Mouse (Mus musculus): ENCODE results near the gene Arhgef2. TPM values are rescaled to one million over a fixed set of nuclear protein-coding genes. Genes with fewer than 3 reads are reported as not detected.
"Not testable (repeated sequence)": the region's sequence is repeated elsewhere in the genome, so short reads cannot be mapped to it uniquely, and the experiment has no call there.

Gene Arhgef2
- polyA plus RNA-seq, 1 experiment = 96.1 TPM

GRCm38 (mm10) chr3:88568615-88569014 is 37.2 kb upstream of the Arhgef2 start:
- H3K4me3 ChIP-seq (replicated peaks; ENCODE audit: control insufficient read depth, low read depth, low read length) = no peak overlapping the region
- WGBS = 80% methylated on average over 2 of the region's 2 CpGs
- peaks cover 2% of the 10 kb centered on the region for H3K4me1 ChIP-seq (ENCODE audit: control insufficient read depth, insufficient read depth, low read length)
- TF ChIP-seq POLR2A (IDR thresholded peaks at IDR 0.05; ENCODE audit: borderline replicate concordance, control insufficient read depth, low read depth, low read length) (no peak), CTCF (IDR thresholded peaks at IDR 0.05; ENCODE audit: control insufficient read depth, insufficient read depth, low read length) (no peak)
- no peak overlapping the region for H3K27ac ChIP-seq (ENCODE audit: control insufficient read depth, insufficient read depth, low read depth, low read length, poor library complexity)

GRCm38 (mm10) chr3:88569093-88569492 is 36.7 kb upstream of the Arhgef2 start:
- Histone ChIP-seq H3K4me3 (replicated peaks; ENCODE audit: control insufficient read depth, low read depth, low read length) (no peak overlapping the region), H3K4me1 (ENCODE audit: control insufficient read depth, insufficient read depth, low read length) (peaks cover 2% of the 10 kb centered on the region), H3K27ac (ENCODE audit: control insufficient read depth, insufficient read depth, low read depth, low read length, poor library complexity) (no peak overlapping the region)
- TF ChIP-seq POLR2A (IDR thresholded peaks at IDR 0.05; ENCODE audit: borderline replicate concordance, control insufficient read depth, low read depth, low read length) = no peak
- no peak for TF ChIP-seq CTCF (IDR thresholded peaks at IDR 0.05; ENCODE audit: control insufficient read depth, insufficient read depth, low read length)
- 68% methylated on average over 2 of the region's 2 CpGs for WGBS

DNA sequence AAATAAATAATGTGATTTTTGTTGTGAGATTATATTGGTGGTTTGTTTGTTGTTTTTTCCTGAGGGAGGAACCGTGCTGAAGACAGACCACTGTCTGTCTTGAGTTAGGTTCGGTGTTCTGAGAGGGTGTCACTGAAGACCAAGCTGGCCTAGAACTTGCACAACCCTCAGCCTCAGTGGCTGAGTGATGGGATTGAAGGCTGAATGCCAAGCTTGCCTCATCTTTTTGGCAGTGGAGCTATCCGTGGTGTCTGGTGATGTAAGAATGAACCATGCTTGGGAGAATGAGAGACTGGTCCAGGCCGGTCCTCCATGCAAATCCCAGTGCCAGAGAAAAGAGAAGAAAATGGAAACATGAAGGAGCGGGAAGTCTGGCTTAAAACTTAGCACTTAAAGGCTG is 36.1 kb upstream of the Arhgef2 start:
- Histone ChIP-seq H3K27ac (ENCODE audit: control insufficient read depth, insufficient read depth, low read depth, low read length, poor library complexity) (no peak overlapping the region), H3K4me1 (ENCODE audit: control insufficient read depth, insufficient read depth, low read length) (peaks cover 2% of the 10 kb centered on the region), H3K4me3 (replicated peaks; ENCODE audit: control insufficient read depth, low read depth, low read length) (no peak overlapping the region)
- no peak for TF ChIP-seq POLR2A (IDR thresholded peaks at IDR 0.05; ENCODE audit: borderline replicate concordance, control insufficient read depth, low read depth, low read length)
- no peak for TF ChIP-seq CTCF (IDR thresholded peaks at IDR 0.05; ENCODE audit: control insufficient read depth, insufficient read depth, low read length)
- 65% methylated on average over 5 of the region's 5 CpGs for WGBS

GRCm38 (mm10) chr3:88570341-88570740 is 35.4 kb upstream of the Arhgef2 start:
- Histone ChIP-seq H3K4me1 (ENCODE audit: control insufficient read depth, insufficient read depth, low read length) (peaks cover 2% of the 10 kb centered on the region), H3K27ac (ENCODE audit: control insufficient read depth, insufficient read depth, low read depth, low read length, poor library complexity) (no peak overlapping the region), H3K4me3 (replicated peaks; ENCODE audit: control insufficient read depth, low read depth, low read length) (no peak overlapping the region)
- 89% methylated on average over 10 of the region's 10 CpGs for WGBS
- no peak for TF ChIP-seq CTCF (IDR thresholded peaks at IDR 0.05; ENCODE audit: control insufficient read depth, insufficient read depth, low read length)
- TF ChIP-seq POLR2A (IDR thresholded peaks at IDR 0.05; ENCODE audit: borderline replicate concordance, control insufficient read depth, low read depth, low read length) = no peak

GRCm38 (mm10) chr3:88571856-88572255 is 33.9 kb upstream of the Arhgef2 start:
- Histone ChIP-seq H3K4me3 (replicated peaks; ENCODE audit: control insufficient read depth, low read depth, low read length) (no peak overlapping the region), H3K4me1 (ENCODE audit: control insufficient read depth, insufficient read depth, low read length) (peaks cover 2% of the 10 kb centered on the region), H3K27ac (ENCODE audit: control insufficient read depth, insufficient read depth, low read depth, low read length, poor library complexity) (no peak overlapping the region)
- TF ChIP-seq CTCF (IDR thresholded peaks at IDR 0.05; ENCODE audit: control insufficient read depth, insufficient read depth, low read length) (no peak), POLR2A (IDR thresholded peaks at IDR 0.05; ENCODE audit: borderline replicate concordance, control insufficient read depth, low read depth, low read length) (no peak)
- 75% methylated on average over 1 of the region's 1 CpGs for WGBS

DNA sequence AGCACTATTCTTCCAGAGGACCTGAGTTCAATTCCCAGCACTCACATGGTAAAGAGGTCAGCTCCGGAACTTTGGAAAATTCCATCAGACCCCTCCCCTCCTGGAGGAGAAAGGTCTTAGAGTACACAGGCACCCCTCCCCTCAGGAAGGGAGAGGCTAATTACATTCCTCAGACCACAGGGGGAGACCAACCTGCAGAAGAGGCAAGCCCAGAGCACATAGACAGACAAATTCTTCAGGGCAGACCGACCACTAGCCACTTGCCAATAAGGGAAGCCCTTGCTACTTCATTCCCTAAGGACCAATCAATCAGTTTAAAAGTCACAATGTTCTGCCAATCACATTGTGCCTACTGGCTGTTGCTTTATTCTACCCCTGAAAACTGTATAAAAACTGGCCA is 32.9 kb upstream of the Arhgef2 start:
- Histone ChIP-seq H3K27ac (ENCODE audit: control insufficient read depth, insufficient read depth, low read depth, low read length, poor library complexity) (no peak overlapping the region), H3K4me3 (replicated peaks; ENCODE audit: control insufficient read depth, low read depth, low read length) (no peak overlapping the region), H3K4me1 (ENCODE audit: control insufficient read depth, insufficient read depth, low read length) (peaks cover 2% of the 10 kb centered on the region)
- TF ChIP-seq CTCF (IDR thresholded peaks at IDR 0.05; ENCODE audit: control insufficient read depth, insufficient read depth, low read length) (no peak), POLR2A (IDR thresholded peaks at IDR 0.05; ENCODE audit: borderline replicate concordance, control insufficient read depth, low read depth, low read length) (no peak)
- WGBS = 88% methylated on average over 2 of the region's 2 CpGs

DNA sequence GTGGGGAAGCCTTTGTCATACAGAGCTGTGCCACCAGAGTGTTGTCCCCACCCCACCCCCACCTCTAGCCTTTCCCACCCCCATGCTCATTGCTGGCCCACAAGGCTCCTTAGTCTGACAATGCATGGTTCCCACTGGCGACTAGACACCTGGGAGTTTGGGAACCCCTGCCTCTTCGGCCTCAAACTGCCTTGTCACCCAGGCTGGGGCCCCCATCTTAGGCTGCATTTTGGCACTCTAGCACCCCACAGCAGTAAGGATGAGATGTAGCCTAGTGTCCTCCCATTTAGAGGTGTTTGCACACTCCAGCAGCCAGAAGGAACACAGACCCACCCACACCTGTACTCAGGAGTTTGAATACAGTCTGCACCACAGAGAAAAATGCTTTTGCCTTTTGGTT is 32.0 kb upstream of the Arhgef2 start:
- H3K4me3 ChIP-seq (replicated peaks; ENCODE audit: control insufficient read depth, low read depth, low read length) = no peak overlapping the region
- no peak overlapping the region for H3K27ac ChIP-seq (ENCODE audit: control insufficient read depth, insufficient read depth, low read depth, low read length, poor library complexity)
- peaks cover under 1% of the 10 kb centered on the region; the same call in 1 of the 2 replicates for H3K4me1 ChIP-seq (ENCODE audit: control insufficient read depth, insufficient read depth, low read length)
- TF ChIP-seq CTCF (IDR thresholded peaks at IDR 0.05; ENCODE audit: control insufficient read depth, insufficient read depth, low read length) = no peak
- TF ChIP-seq POLR2A (IDR thresholded peaks at IDR 0.05; ENCODE audit: borderline replicate concordance, control insufficient read depth, low read depth, low read length) = no peak
- 73% methylated on average over 2 of the region's 2 CpGs for WGBS

- Histone ChIP-seq H3K4me3 (replicated peaks; ENCODE audit: control insufficient read depth, low read depth, low read length) (no peak within 1 kb of the TSS), H3K27ac (ENCODE audit: control insufficient read depth, insufficient read depth, low read depth, low read length, poor library complexity) (no peak within 1 kb of the TSS), H3K4me1 (ENCODE audit: control insufficient read depth, insufficient read depth, low read length) (peaks cover 1% of the 10 kb centered on the region; the same call in 1 of the 2 replicates)
- TF ChIP-seq POLR2A (IDR thresholded peaks at IDR 0.05; ENCODE audit: borderline replicate concordance, control insufficient read depth, low read depth, low read length) (no peak), CTCF (IDR thresholded peaks at IDR 0.05; ENCODE audit: control insufficient read depth, insufficient read depth, low read length) (no peak)
- 73% methylated on average over 3 of the region's 3 CpGs for WGBS
Measured at GRCm38 (mm10) chr3:88575540-88575939, 30.2 kb upstream of the Arhgef2 start, which contains the start of gene Ssr2. TSS of gene Ssr2 (plus strand) at chr3:88575876.

DNA sequence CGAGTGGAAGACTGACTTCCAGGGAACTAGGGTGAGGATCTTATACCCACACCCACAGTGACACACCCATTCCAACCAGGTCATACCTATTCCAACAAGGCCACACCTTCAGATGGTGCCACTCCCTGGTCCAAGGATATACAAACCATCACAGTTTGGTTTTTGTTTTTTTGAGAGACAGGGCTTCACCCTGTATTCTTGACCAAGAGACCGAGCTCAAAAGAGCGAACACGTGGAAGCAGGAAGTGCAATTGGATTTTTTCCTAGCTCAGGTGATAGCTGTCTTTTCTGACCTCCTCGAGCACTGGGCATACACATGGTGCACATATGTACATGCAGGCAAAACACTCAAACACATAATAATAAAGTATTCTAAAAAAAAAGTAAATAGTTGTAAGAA is 27.9 kb upstream of the Arhgef2 start:
- not testable (repeated sequence) for H3K4me3 ChIP-seq (replicated peaks; ENCODE audit: control insufficient read depth, low read depth, low read length); H3K27ac ChIP-seq (ENCODE audit: control insufficient read depth, insufficient read depth, low read depth, low read length, poor library complexity); H3K4me1 ChIP-seq (ENCODE audit: control insufficient read depth, insufficient read depth, low read length)
- WGBS = 86% methylated on average over 5 of the region's 5 CpGs

All from bone marrow, adult 2 months (tissue).